Mouse (Mus musculus): ENCODE data around the gene Spaca3. TPM values are rescaled to one million over a fixed set of nuclear protein-coding genes. Genes with fewer than 3 reads are reported as not detected.

Spaca3 gene
- polyA plus RNA-seq, 1 experiment, result not detected

GRCm38 (mm10) chr11:80856827-80857226 is 1.3 kb upstream of the Spaca3 start:
- TF ChIP-seq POLR2A (IDR thresholded peaks at IDR 0.05; ENCODE audit: low read depth, low read length) (no peak), CTCF (conservative IDR thresholded peaks at IDR 0.05; ENCODE audit: insufficient read depth, insufficient read length, low read depth, low read length) (no peak)
- 84% methylated on average over 2 of the region's 2 CpGs for WGBS
- no peak overlapping the region for H3K27ac ChIP-seq (ENCODE audit: insufficient read depth, low read depth, low read length)
- H3K36me3 ChIP-seq (ENCODE audit: control insufficient read depth, insufficient read depth, low read length), result no peaks in the 10 kb centered on the region
- no peak for DNase-seq
- H3K4me1 ChIP-seq (ENCODE audit: control insufficient read depth, insufficient read depth, low read length), result no peaks in the 10 kb centered on the region
- H3K27me3 ChIP-seq (replicated peaks; ENCODE audit: control insufficient read depth, insufficient read depth, low read length), result no peaks in the 10 kb centered on the region
- H3K4me3 ChIP-seq (ENCODE audit: insufficient read depth, low read depth, low read length), result no peak overlapping the region

DNA sequence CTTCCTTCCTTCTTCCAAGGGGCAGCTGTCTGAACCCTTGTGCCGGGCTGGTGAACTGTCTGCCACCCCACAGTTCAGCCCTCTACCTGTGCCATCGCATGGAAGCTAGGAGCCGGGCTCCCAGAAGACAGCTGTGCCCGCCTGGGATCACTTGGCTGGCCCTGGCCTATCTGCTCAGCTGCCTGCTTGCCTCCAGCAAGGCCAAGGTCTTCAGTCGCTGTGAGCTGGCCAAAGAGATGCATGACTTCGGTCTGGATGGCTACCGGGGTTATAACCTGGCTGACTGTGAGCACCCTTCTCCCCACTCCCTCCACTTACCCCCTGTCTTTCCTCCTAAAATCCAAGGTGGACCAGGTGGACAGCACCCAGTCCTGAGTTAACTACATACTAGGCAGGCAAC is 4.8 kb downstream of the Spaca3 start:
- Histone ChIP-seq H3K36me3 (ENCODE audit: control insufficient read depth, insufficient read depth, low read length) (no peaks in the 10 kb centered on the region), H3K27me3 (replicated peaks; ENCODE audit: control insufficient read depth, insufficient read depth, low read length) (no peaks in the 10 kb centered on the region), H3K27ac (ENCODE audit: insufficient read depth, low read depth, low read length) (no peak overlapping the region), H3K4me1 (ENCODE audit: control insufficient read depth, insufficient read depth, low read length) (no peaks in the 10 kb centered on the region), H3K4me3 (ENCODE audit: insufficient read depth, low read depth, low read length) (no peak overlapping the region)
- WGBS, result 92% methylated on average over 7 of the region's 7 CpGs
- DNase-seq, result no peak
- TF ChIP-seq POLR2A (IDR thresholded peaks at IDR 0.05; ENCODE audit: low read depth, low read length) (no peak), CTCF (conservative IDR thresholded peaks at IDR 0.05; ENCODE audit: insufficient read depth, insufficient read length, low read depth, low read length) (no peak)

GRCm38 (mm10) chr11:80868039-80868438 is 9.9 kb downstream of the Spaca3 start:
- WGBS, result 96% methylated on average over 1 of the region's 1 CpGs
- TF ChIP-seq POLR2A (IDR thresholded peaks at IDR 0.05; ENCODE audit: low read depth, low read length) (no peak), CTCF (conservative IDR thresholded peaks at IDR 0.05; ENCODE audit: insufficient read depth, insufficient read length, low read depth, low read length) (no peak)
- no peak overlapping the region for H3K27ac ChIP-seq (ENCODE audit: insufficient read depth, low read depth, low read length)
- no peaks in the 10 kb centered on the region for H3K36me3 ChIP-seq (ENCODE audit: control insufficient read depth, insufficient read depth, low read length)
- H3K4me3 ChIP-seq (ENCODE audit: insufficient read depth, low read depth, low read length), result no peak overlapping the region
- no peaks in the 10 kb centered on the region for H3K4me1 ChIP-seq (ENCODE audit: control insufficient read depth, insufficient read depth, low read length)
- no peaks in the 10 kb centered on the region for H3K27me3 ChIP-seq (replicated peaks; ENCODE audit: control insufficient read depth, insufficient read depth, low read length)
- no peak for DNase-seq

- Histone ChIP-seq H3K4me3 (ENCODE audit: insufficient read depth, low read depth, low read length) (no peak overlapping the region), H3K36me3 (ENCODE audit: control insufficient read depth, insufficient read depth, low read length) (no peaks in the 10 kb centered on the region), H3K4me1 (ENCODE audit: control insufficient read depth, insufficient read depth, low read length) (peaks cover 6% of the 10 kb centered on the region; the same call in 1 of the 2 replicates), H3K27ac (ENCODE audit: insufficient read depth, low read depth, low read length) (no peak overlapping the region), H3K27me3 (replicated peaks; ENCODE audit: control insufficient read depth, insufficient read depth, low read length) (no peaks in the 10 kb centered on the region)
- TF ChIP-seq POLR2A (IDR thresholded peaks at IDR 0.05; ENCODE audit: low read depth, low read length) (no peak), CTCF (conservative IDR thresholded peaks at IDR 0.05; ENCODE audit: insufficient read depth, insufficient read length, low read depth, low read length) (peak; percentile 70)
- WGBS, result 64% methylated on average over 17 of the region's 17 CpGs
- DNase-seq, result peak; percentile 54
These were observed 14.6 kb downstream of the Spaca3 start for GRCm38 (mm10) chr11:80872509-80873474.

DNA sequence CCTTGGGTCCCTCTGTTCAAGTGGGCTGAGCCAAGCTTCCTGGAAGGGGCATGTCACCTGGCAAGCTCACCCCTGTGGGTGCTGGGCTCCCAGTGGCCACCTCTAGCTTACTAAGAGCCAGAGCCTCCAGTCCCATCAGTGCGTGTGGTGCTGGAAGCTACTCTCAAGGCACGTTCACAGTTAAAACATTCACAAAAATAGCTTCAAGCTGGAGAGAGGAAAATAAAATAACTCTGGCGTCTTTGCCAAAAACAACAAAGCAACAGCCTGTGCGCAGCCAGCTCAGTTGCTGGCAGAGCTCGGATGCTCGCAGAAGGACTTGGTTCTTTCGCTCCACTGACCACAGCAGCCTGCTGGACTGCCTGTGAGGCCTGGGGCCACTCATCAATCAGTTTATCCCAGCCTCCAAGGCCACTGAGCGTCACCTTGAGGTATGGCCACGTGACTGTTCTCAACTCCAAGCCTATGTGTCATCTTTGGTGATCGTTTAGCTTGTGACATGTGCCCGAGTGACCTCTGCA is 19.0 kb downstream of the Spaca3 start:
- H3K36me3 ChIP-seq (ENCODE audit: control insufficient read depth, insufficient read depth, low read length), result no peaks in the 10 kb centered on the region
- peaks cover 6% of the 10 kb centered on the region; the same call in 1 of the 2 replicates for H3K4me1 ChIP-seq (ENCODE audit: control insufficient read depth, insufficient read depth, low read length)
- WGBS, result 9% methylated on average over 11 of the region's 11 CpGs
- H3K27ac ChIP-seq (ENCODE audit: insufficient read depth, low read depth, low read length), result peak overlapping the region; percentile 78
- no peak overlapping the region for H3K4me3 ChIP-seq (ENCODE audit: insufficient read depth, low read depth, low read length)
- peak; percentile 91 for DNase-seq
- TF ChIP-seq CTCF (conservative IDR thresholded peaks at IDR 0.05; ENCODE audit: insufficient read depth, insufficient read length, low read depth, low read length) (no peak), POLR2A (IDR thresholded peaks at IDR 0.05; ENCODE audit: low read depth, low read length) (no peak)
- no peaks in the 10 kb centered on the region for H3K27me3 ChIP-seq (replicated peaks; ENCODE audit: control insufficient read depth, insufficient read depth, low read length)

DNA sequence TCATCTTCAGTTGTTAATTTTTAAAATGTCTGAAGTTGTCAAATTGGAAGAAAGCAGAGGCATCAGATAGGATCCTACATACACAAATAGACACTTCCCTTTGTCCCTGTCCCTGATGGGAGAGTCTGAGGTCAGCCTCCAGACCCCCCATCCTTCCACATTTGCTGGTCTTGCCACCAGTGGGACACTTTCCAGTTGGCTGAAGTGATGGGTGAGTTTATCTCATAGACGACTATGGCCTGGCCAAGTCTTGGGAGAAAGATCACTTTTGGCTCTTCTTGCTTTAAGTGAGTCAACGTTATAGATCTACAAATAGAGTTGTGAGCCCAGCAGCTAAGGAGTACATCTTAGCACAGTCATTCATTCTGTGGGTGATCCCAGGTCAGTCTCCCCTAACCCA is 19.9 kb downstream of the Spaca3 start:
- Histone ChIP-seq H3K4me1 (ENCODE audit: control insufficient read depth, insufficient read depth, low read length) (peaks cover 6% of the 10 kb centered on the region; the same call in 1 of the 2 replicates), H3K27ac (ENCODE audit: insufficient read depth, low read depth, low read length) (no peak overlapping the region), H3K27me3 (replicated peaks; ENCODE audit: control insufficient read depth, insufficient read depth, low read length) (no peaks in the 10 kb centered on the region), H3K36me3 (ENCODE audit: control insufficient read depth, insufficient read depth, low read length) (no peaks in the 10 kb centered on the region), H3K4me3 (ENCODE audit: insufficient read depth, low read depth, low read length) (no peak overlapping the region)
- WGBS, result 84% methylated on average over 2 of the region's 2 CpGs
- DNase-seq, result no peak
- no peak for TF ChIP-seq CTCF (conservative IDR thresholded peaks at IDR 0.05; ENCODE audit: insufficient read depth, insufficient read length, low read depth, low read length)
- TF ChIP-seq POLR2A (IDR thresholded peaks at IDR 0.05; ENCODE audit: low read depth, low read length), result no peak

DNA sequence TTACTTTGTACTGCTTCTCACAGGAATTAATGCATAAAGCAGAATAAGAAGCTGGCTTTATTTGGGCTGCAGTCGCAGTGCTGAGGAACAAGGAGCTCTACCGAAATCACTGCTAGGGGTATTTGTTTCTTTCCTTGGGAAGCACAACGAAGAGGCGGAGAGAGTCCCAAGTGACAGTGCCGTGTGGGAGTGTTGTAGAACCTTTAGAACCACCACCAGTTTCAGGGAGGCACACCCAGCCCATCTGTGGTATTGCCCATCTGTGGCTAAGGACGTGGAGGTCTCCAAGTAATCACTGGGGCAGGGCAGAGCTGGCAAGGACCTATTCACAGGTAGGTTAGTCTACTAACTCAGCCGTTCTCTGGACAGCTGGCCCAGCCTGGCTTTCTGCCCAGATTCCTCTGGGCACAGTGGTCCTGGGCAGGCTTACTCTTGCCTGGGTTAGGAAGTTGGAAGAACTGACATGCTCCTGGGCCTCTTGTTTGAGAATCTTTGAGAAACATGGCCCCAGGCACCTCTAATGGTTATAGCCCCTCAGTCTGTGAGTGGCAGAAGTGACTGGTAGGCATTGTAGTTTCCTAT is 24.2 kb downstream of the Spaca3 start:
- TF ChIP-seq POLR2A (IDR thresholded peaks at IDR 0.05; ENCODE audit: low read depth, low read length), result no peak
- Histone ChIP-seq H3K27ac (ENCODE audit: insufficient read depth, low read depth, low read length) (no peak overlapping the region), H3K4me1 (ENCODE audit: control insufficient read depth, insufficient read depth, low read length) (no peaks in the 10 kb centered on the region), H3K36me3 (ENCODE audit: control insufficient read depth, insufficient read depth, low read length) (no peaks in the 10 kb centered on the region), H3K4me3 (ENCODE audit: insufficient read depth, low read depth, low read length) (no peak overlapping the region), H3K27me3 (replicated peaks; ENCODE audit: control insufficient read depth, insufficient read depth, low read length) (no peaks in the 10 kb centered on the region)
- DNase-seq, result peak; percentile 7
- WGBS, result 73% methylated on average over 7 of the region's 7 CpGs

All from kidney, adult 2 months (tissue).